In genomic region chr6:55972998-55973397, GRCm38 (mm10) we compare ENCODE assay signal across 9 mouse cellular contexts. TPM values are rescaled to one million over a fixed set of nuclear protein-coding genes. Genes with fewer than 3 reads are reported as not detected.
DNase-seq lines count a peak whose midpoint lies in the region; ATAC-seq and TF ChIP-seq lines count a peak whose summit lies in the region.
"Had no signal": no experiment of that assay in that cellular context is flagged by ENCODE, and none has a peak within 500 bp of the region (broad histone marks: within the 10 kb centered on the region; RNA-seq: fewer than 3 reads in every experiment).

No protein-coding gene starts in this region.

- no peak overlapping the region for H3K4me3 ChIP-seq in kidney, embryonic 14.5 days (ENCODE audit: low read length)
- H3K4me3 ChIP-seq in kidney, embryonic 16.5 days (ENCODE audit: low read length) = no peak overlapping the region
- H3K4me3 ChIP-seq in cortical plate, adult 2 months (ENCODE audit: insufficient read depth, low read length) = no peak overlapping the region
- H3K4me3 ChIP-seq: embryonic facial prominence, embryonic 15.5 days had no signal

- H3K4me1 ChIP-seq in kidney, embryonic 14.5 days (ENCODE audit: control insufficient read depth, insufficient read depth, low read length) = no peaks in the 10 kb centered on the region
- H3K4me1 ChIP-seq in kidney, embryonic 16.5 days (ENCODE audit: insufficient read depth, low read length) = no peaks in the 10 kb centered on the region
- no peaks in the 10 kb centered on the region for H3K4me1 ChIP-seq in cortical plate, adult 2 months (ENCODE audit: control insufficient read depth, insufficient read depth, low read length)
- H3K4me1 ChIP-seq: embryonic facial prominence, embryonic 15.5 days had no signal

- H3K9ac ChIP-seq in kidney, embryonic 14.5 days (ENCODE audit: low read depth, low read length) = no peak overlapping the region
- H3K9ac ChIP-seq in kidney, embryonic 16.5 days (replicated peaks; ENCODE audit: low read length) = no peak overlapping the region
- H3K9ac ChIP-seq: embryonic facial prominence, embryonic 15.5 days had no signal

- H3K4me2 ChIP-seq in kidney, embryonic 14.5 days (replicated peaks; ENCODE audit: low read depth, low read length) = no peak overlapping the region
- no peak overlapping the region for H3K4me2 ChIP-seq in kidney, embryonic 16.5 days (replicated peaks; ENCODE audit: low read depth, low read length)
- H3K4me2 ChIP-seq: embryonic facial prominence, embryonic 15.5 days had no signal

- H3K36me3 ChIP-seq in kidney, embryonic 14.5 days (ENCODE audit: control insufficient read depth, insufficient read depth, low read length) = no peaks in the 10 kb centered on the region
- no peaks in the 10 kb centered on the region for H3K36me3 ChIP-seq in kidney, embryonic 16.5 days (ENCODE audit: insufficient read depth, low read length)
- H3K36me3 ChIP-seq: embryonic facial prominence, embryonic 15.5 days had no signal

- ATAC-seq in kidney, embryonic 14.5 days (ENCODE audit: low FRiP score, low TSS enrichment) = peak; percentile 66; the same call in 1 of the 2 replicates
- ATAC-seq in kidney, embryonic 16.5 days (ENCODE audit: low FRiP score, low TSS enrichment) = no peak

- DNase-seq in R1 (ENCODE audit: low read depth, low spot score) = peak; percentile 39
- peak; percentile 15 for DNase-seq in kidney, postnatal 10 days
- DNase-seq in retina, adult 2 months (ENCODE audit: low read depth, low spot score) = peak; percentile 33
- no peak for DNase-seq in gastrocnemius, postnatal 10 days
- no peak for DNase-seq in spleen, postnatal 14 days (ENCODE audit: low spot score in 2 of 2)

- H3K9me3 ChIP-seq in kidney, embryonic 14.5 days (ENCODE audit: control insufficient read depth, low read length) = no peaks in the 10 kb centered on the region
- H3K9me3 ChIP-seq in kidney, embryonic 16.5 days (ENCODE audit: low read length) = no peaks in the 10 kb centered on the region
- H3K9me3 ChIP-seq: embryonic facial prominence, embryonic 15.5 days had no signal

- H3K27ac ChIP-seq in kidney, embryonic 14.5 days (ENCODE audit: low read depth, low read length) = no peak overlapping the region
- no peak overlapping the region for H3K27ac ChIP-seq in kidney, embryonic 16.5 days (ENCODE audit: low read length)
- H3K27ac ChIP-seq in cortical plate, adult 2 months (ENCODE audit: insufficient read depth, low read length) = no peak overlapping the region
- H3K27ac ChIP-seq: embryonic facial prominence, embryonic 15.5 days had no signal

- TF ChIP-seq CTCF in cortical plate, adult 2 months (IDR thresholded peaks at IDR 0.05; ENCODE audit: extremely low read depth, insufficient read depth, low read length) = peak; percentile 31; the same call in 1 of the 2 replicates

- TF ChIP-seq POLR2A in cortical plate, adult 2 months (IDR thresholded peaks at IDR 0.05; ENCODE audit: extremely low read depth, insufficient read depth, low read length) = no peak

- no peaks in the 10 kb centered on the region for H3K27me3 ChIP-seq in kidney, embryonic 14.5 days (ENCODE audit: control insufficient read depth, insufficient read depth, low read length)
- H3K27me3 ChIP-seq in kidney, embryonic 16.5 days (ENCODE audit: insufficient read depth, low read length) = no peaks in the 10 kb centered on the region
- H3K27me3 ChIP-seq: embryonic facial prominence, embryonic 15.5 days had no signal

RNA-seq across cellular contexts. Expression of gene Ppp1r17, which starts 44.3 kb away (rescaled TPM):
- polyA plus RNA-seq in kidney, embryonic 14.5 days (2014; fragmentation: Nextera tagmentation; extraction: Ambion mirVana) = not detected in 2 replicates
- 0.09 and 0.19 TPM in 2 replicates for polyA plus RNA-seq in kidney, embryonic 16.5 days (2015; fragmentation: Nextera tagmentation; extraction: Ambion mirVana)
- 0.08 and 0.11 TPM in 2 replicates for polyA plus RNA-seq in cortical plate, adult 2 months (2012; rRNA removed)
- total RNA-seq in gastrocnemius, postnatal 10 days (2021) = not detected
- polyA plus RNA-seq: embryonic facial prominence, embryonic 15.5 days had no signal

Comparison
In these comparisons a context has a peak if more than half of its experiments do, and no peak if none do; other contexts are left out.
1. DNase-seq: peak in R1 (single experiment), kidney, postnatal 10 days (single experiment) and retina, adult 2 months (single experiment); none in gastrocnemius, postnatal 10 days (single experiment) and spleen, postnatal 14 days (0 of 2).